Mouse (Mus musculus) neutrophil, adult 59 days (primary cell): ENCODE data around the gene Cplx3. TPM values are rescaled to one million over a fixed set of nuclear protein-coding genes. Genes with fewer than 3 reads are reported as not detected.

Source experiments
- total RNA-seq, 2 experiments: library from RNA; stranded (reverse); gene quantifications; 1 replicate in 1 of 2; 2 replicates in 1 of 2; pipeline ENCODE4 v1.2.4; 2023

The Cplx3 gene
- not detected for total RNA-seq

GRCm38 (mm10) chr9:57606139-57606851 is at the start of gene Cplx3:
Cplx3 (minus strand) TSS chr9:57606281.

GRCm38 (mm10) chr9:57653283-57653682 is 47.2 kb upstream of the Cplx3 start, which contains the start of gene Csk:
Csk (minus strand) TSS chr9:57653631.

GRCm38 (mm10) chr9:57620674-57621073 is 14.6 kb upstream of the Cplx3 start, which contains the start of gene Lman1l:
Lman1l (minus strand) TSS chr9:57620774.

GRCm38 (mm10) chr9:57589224-57590126 is 16.6 kb downstream of the Cplx3 start, which contains the start of gene Ulk3:
Ulk3 (plus strand) TSS chr9:57589452.

DNA sequence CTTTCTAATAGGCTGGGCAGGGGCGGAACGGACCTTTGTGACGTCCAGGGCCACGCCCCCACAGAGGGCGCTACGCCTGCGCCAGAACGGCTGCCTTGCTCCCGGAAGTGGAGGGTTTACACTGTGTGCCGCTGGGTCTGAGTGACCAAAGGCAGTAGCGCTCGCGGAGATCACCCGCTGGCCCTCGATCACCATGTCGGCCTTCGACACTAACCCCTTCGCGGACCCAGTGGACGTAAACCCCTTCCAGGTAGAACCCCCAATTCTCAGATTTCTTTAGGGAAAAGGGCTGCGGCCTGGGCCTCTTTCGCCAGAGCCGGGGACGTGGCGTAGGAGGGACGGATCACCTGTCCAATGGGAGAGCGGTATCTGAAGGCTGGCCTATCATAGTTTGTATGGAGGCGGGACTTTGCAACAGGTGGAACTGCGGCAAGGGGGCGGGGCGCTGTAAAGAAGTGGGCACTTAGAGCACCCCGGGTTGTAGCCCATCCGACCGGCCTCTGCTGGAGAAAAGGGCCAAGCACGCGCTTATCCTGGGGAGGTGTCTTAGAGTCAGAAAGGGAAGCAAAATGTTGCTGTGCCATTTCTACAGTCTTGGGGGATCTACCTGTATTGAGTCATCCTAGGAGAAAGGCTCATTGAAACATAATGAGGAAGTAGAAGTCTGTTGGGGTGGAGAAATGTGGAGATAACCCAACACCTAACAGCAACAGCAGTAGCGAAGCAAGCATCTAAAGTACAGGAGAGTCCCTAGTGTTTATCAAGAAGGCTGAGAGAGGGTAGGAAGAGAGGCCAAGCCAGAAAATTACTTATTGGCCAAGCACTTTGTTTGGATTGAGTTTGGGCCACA is 45.0 kb downstream of the Cplx3 start, which contains the start of gene Scamp2:
Scamp2 (plus strand) TSS at position 83 of the 850 bp plus-strand sequence.

DNA sequence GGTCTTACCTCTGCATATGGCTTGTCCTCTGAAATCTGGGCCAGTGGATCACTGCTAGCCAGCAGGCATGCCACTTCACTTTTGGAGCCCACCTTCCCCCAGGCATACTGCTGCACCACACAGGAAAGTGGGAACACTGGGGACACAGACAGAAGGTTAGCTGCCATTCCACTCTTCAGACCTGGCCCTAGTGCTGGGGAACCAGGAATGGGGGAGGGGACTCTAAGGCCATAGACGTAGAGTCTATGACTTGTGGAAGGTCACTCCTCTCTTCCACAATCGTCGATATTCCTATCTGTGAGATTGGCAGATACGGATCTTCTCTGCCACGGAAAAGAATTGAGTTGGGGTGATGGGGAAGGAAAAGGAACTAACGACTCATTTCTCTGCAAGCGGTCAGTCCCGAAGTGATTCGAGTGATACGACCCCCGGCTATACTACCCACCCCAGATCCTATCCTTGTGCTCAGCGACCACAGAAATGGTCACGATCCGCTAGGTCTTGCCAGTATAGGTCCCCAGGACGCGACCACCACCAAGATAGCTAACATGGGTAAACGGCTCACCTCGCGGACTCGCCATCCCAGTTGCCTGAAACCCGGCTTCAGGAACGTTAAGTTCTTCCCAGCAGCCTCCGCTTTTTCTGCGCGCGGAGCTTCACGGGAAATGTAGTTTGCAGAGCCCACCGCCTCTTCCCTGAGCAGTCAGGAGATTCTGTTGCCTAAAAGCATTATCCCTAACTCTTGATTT is 53.8 kb downstream of the Cplx3 start, which contains the start of gene Mpi:
Mpi (minus strand) TSS at position 625 of the 749 bp plus-strand sequence.

Other genes with a start within 250 kb of the Cplx3 start
- gene Ppcdc, start 166.2 kb downstream of the Cplx3 start, total RNA-seq: 10 to 100 TPM; 28.2 to 29.6 TPM
- 1 to 10 TPM; 1.0 to 1.9 TPM for gene Scamp5, start 138.2 kb downstream of the Cplx3 start, total RNA-seq
- gene Rpp25, start 102.3 kb downstream of the Cplx3 start, total RNA-seq: not detected
- gene Cox5a, start 85.0 kb downstream of the Cplx3 start, total RNA-seq: 100 to 1,000 TPM; 108 to 123 TPM
- gene Fam219b, start 68.8 kb downstream of the Cplx3 start, total RNA-seq: 10 to 100 TPM in 1 of 2 experiments, 1 to 10 TPM in 1; 6.3 to 12.4 TPM
- 10 to 100 TPM in 1 of 2 experiments, 1 to 10 TPM in 1; 9.3 to 10.5 TPM for gene Mpi, start 53.5 kb downstream of the Cplx3 start, total RNA-seq
- 100 to 1,000 TPM; 144 to 146 TPM for gene Scamp2, start 45.3 kb downstream of the Cplx3 start, total RNA-seq
- 10 to 100 TPM; 28.4 to 33.6 TPM for gene Ulk3, start 16.8 kb downstream of the Cplx3 start, total RNA-seq
- gene Lman1l, start 14.5 kb upstream of the Cplx3 start, total RNA-seq: not detected
- 100 to 1,000 TPM; 197 to 212 TPM for gene Csk, start 47.4 kb upstream of the Cplx3 start, total RNA-seq
- not detected for gene Cyp1a2, start 77.4 kb upstream of the Cplx3 start, total RNA-seq
- not detected for gene Cyp1a1, start 81.6 kb upstream of the Cplx3 start, total RNA-seq
- 10 to 100 TPM; 14.9 to 15.3 TPM for gene Edc3, start 102.3 kb upstream of the Cplx3 start, total RNA-seq
- 100 to 1,000 TPM; 160 to 171 TPM for gene Clk3, start 159.6 kb upstream of the Cplx3 start, total RNA-seq
- 10 to 100 TPM; 34.3 to 39.4 TPM for gene Arid3b, start 230.5 kb upstream of the Cplx3 start, total RNA-seq